Mouse (Mus musculus): Measurements from ENCODE around the gene Zmynd8.

DNA sequence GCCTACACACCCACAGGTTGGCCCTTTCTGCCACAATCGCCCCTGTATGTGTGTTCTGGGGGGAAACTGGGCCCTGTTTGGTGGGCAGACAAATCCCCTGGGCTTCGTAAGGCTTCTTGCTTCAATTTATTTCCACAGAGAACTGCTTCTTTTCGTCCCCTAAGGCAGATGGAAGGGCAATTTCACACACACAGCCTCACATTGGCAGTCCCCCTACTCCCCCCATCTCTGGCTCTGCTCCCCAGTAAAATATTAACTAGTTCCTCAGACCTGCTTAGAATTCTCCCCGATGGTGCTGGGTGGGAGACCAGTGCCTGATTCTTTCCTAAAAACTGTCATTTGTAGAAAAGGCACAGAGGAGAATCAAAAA lies 12.9 kb downstream of the Zmynd8 start:
- TF ChIP-seq CTCF (IDR thresholded peaks at IDR 0.05; ENCODE audit: low read depth) = no peak
- TF ChIP-seq EP300 (IDR thresholded peaks at IDR 0.05; ENCODE audit: low read depth) = no peak

All from heart, postnatal 0 days (tissue).